Mouse (Mus musculus): ENCODE results near the gene Ccdc85c. TPM values are rescaled to one million over a fixed set of nuclear protein-coding genes. Genes with fewer than 3 reads are reported as not detected.

Ccdc85c gene
- total and polyA plus RNA-seq, 3 experiments: 14.0 to 32.4 (median 15.2) TPM

DNA sequence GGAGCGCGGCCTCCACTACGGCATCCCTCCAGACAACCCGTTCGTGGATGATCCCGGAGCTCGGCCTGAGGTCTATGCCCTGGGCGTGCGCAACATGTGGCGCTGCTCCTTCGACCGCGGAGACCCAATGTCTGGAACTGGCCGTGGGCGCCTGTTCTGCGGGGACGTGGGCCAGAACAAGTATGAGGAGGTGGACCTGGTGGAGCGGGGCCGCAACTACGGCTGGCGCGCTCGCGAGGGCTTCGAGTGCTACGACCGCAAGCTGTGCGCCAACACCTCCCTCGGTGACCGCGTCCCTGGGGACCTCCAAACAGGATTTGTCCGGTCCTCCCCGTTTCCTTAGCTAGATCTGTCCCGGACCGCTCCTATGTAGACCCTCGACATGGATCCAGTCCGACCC lies 43.3 kb upstream of the Ccdc85c start:
- no peak for DNase-seq (ENCODE audit: extremely low read depth)
- H3K9ac ChIP-seq (ENCODE audit: insufficient read depth, low read depth): no peak overlapping the region
- H3K4me2 ChIP-seq (ENCODE audit: insufficient read depth, low read depth, poor library complexity, severe bottlenecking): no peak overlapping the region
- dilution Hi-C loops (cut with MboI; ENCODE audit: extremely low pct_ligation_motif_present, extremely low pct_unique_long_range_greater_than_20kb, low sequenced_read_pairs) (no loop called here), in situ Hi-C loops (cut with MboI; ENCODE audit: low pct_ligation_motif_present, low pct_unique_long_range_greater_than_20kb, low sequenced_read_pairs) (no loop called here)
- H3K4me1 ChIP-seq (ENCODE audit: control insufficient read depth in 1 of 2, insufficient read depth in 2 of 2): peaks cover 0 to 9% of the 10 kb centered on the region in 2 experiments; a peak in 2 of 4 replicates
- no peak overlapping the region for H3K4me3 ChIP-seq (replicated peaks in 1 of 3; ENCODE audit: low read depth in 2 of 3, low read length in 2 of 3, poor library complexity in 1 of 3)
- H3K36me3 ChIP-seq (replicated peaks in 1 of 2; ENCODE audit: control insufficient read depth in 1 of 2, insufficient read depth in 1 of 2, low read length in 1 of 2): no peaks in the 10 kb centered on the region
- TF ChIP-seq BHLHE40 (IDR thresholded peaks at IDR 0.05; ENCODE audit: low read depth, low read length) (no peak), HCFC1 (IDR thresholded peaks at IDR 0.05; ENCODE audit: low read depth, low read length) (no peak), MYC (IDR thresholded peaks at IDR 0.05; ENCODE audit: low read depth, low read length) (no peak), KAT2A (IDR thresholded peaks at IDR 0.05; ENCODE audit: insufficient replicate concordance, low read length) (no peak), RAD21 (IDR thresholded peaks at IDR 0.05; ENCODE audit: low read depth, low read length) (no peak), GABPA (IDR thresholded peaks at IDR 0.05; ENCODE audit: insufficient replicate concordance, low read depth, low read length) (no peak), E2F4 (IDR thresholded peaks at IDR 0.05; ENCODE audit: insufficient replicate concordance, low read depth, low read length) (no peak), EP300 (IDR thresholded peaks at IDR 0.05; ENCODE audit: low read length) (no peak), USF2 (conservative IDR thresholded peaks at IDR 0.05; ENCODE audit: low read depth, low read length) (no peak), CHD2 (IDR thresholded peaks at IDR 0.05; ENCODE audit: low read length) (no peak), ZC3H11A (IDR thresholded peaks at IDR 0.05; ENCODE audit: low read depth, low read length) (no peak), UBTF (IDR thresholded peaks at IDR 0.05; ENCODE audit: low read depth, low read length) (no peak), MAFK (IDR thresholded peaks at IDR 0.05; ENCODE audit: insufficient replicate concordance, low read length) (no peak), ZMIZ1 (IDR thresholded peaks at IDR 0.05; ENCODE audit: low read depth, low read length) (no peak), ZKSCAN1 (IDR thresholded peaks at IDR 0.05; ENCODE audit: borderline replicate concordance, low read depth, low read length) (no peak), ZNF384 (IDR thresholded peaks at IDR 0.05; ENCODE audit: low read depth, low read length) (no peak), SMC3 (IDR thresholded peaks at IDR 0.05; ENCODE audit: low read depth, low read length) (no peak)
- peaks cover 3% of the 10 kb centered on the region for H3K9me3 ChIP-seq (replicated peaks; ENCODE audit: low read length)
- H3K27ac ChIP-seq (ENCODE audit: insufficient read depth, low read depth): no peak overlapping the region
- H3K27me3 ChIP-seq (replicated peaks): peaks cover 34% of the 10 kb centered on the region
- H3K79me2 ChIP-seq (replicated peaks; ENCODE audit: control insufficient read depth, extremely low read depth, insufficient read depth, poor library complexity, severe bottlenecking): no peaks in the 10 kb centered on the region

DNA sequence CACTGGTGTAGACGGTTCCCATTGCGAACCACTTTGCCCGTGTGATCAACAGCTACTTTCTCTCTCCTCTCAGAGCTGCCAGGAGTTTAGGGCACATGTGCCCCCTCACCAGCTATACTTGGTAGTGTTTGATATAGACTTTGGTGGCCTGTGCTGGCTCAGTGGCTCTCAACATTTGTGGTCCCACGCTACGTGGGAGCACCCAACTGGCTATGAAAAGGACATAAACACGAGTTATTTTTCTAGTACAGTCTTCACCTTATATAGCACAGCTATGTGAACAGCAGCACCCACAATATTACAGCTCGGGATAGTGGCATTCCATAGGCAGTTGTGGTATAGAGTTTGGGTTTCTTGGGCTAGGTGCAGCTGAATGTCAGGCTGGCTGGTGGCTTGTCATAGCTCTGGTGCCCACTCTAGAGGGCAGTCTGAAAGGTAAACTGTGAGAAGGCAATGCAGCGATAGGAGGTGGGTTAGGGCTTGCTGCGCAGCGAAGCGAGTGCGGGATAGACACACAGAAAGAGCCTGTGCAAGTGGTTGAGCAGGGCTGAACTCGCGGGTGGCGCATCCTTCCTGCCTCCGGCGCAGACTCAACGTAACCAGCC lies 42.7 kb upstream of the Ccdc85c start:
- Histone ChIP-seq H3K27me3 (replicated peaks) (peaks cover 32% of the 10 kb centered on the region), H3K36me3 (replicated peaks in 1 of 2; ENCODE audit: control insufficient read depth in 1 of 2, insufficient read depth in 1 of 2, low read length in 1 of 2) (no peaks in the 10 kb centered on the region), H3K4me1 (ENCODE audit: control insufficient read depth in 1 of 2, insufficient read depth in 2 of 2) (peaks cover 0 to 9% of the 10 kb centered on the region in 2 experiments; a peak in 2 of 4 replicates), H3K27ac (ENCODE audit: insufficient read depth, low read depth) (no peak overlapping the region), H3K4me3 (replicated peaks in 1 of 3; ENCODE audit: low read depth in 2 of 3, low read length in 2 of 3, poor library complexity in 1 of 3) (no peak overlapping the region), H3K79me2 (replicated peaks; ENCODE audit: control insufficient read depth, extremely low read depth, insufficient read depth, poor library complexity, severe bottlenecking) (no peaks in the 10 kb centered on the region), H3K4me2 (ENCODE audit: insufficient read depth, low read depth, poor library complexity, severe bottlenecking) (no peak overlapping the region), H3K9me3 (replicated peaks; ENCODE audit: low read length) (peaks cover 7% of the 10 kb centered on the region), H3K9ac (ENCODE audit: insufficient read depth, low read depth) (no peak overlapping the region)
- dilution Hi-C loops (cut with MboI; ENCODE audit: extremely low pct_ligation_motif_present, extremely low pct_unique_long_range_greater_than_20kb, low sequenced_read_pairs) (no loop called here), in situ Hi-C loops (cut with MboI; ENCODE audit: low pct_ligation_motif_present, low pct_unique_long_range_greater_than_20kb, low sequenced_read_pairs) (no loop called here)
- DNase-seq (ENCODE audit: extremely low read depth): no peak
- TF ChIP-seq E2F4 (IDR thresholded peaks at IDR 0.05; ENCODE audit: insufficient replicate concordance, low read depth, low read length): no peak
- TF ChIP-seq PAX5 (IDR thresholded peaks at IDR 0.05; ENCODE audit: low read length): no peak
- TF ChIP-seq MYC (IDR thresholded peaks at IDR 0.05; ENCODE audit: low read depth, low read length): no peak
- no peak for TF ChIP-seq UBTF (IDR thresholded peaks at IDR 0.05; ENCODE audit: low read depth, low read length)
- TF ChIP-seq NRF1 (IDR thresholded peaks at IDR 0.05; ENCODE audit: low read depth, low read length): no peak
- TF ChIP-seq MAX (IDR thresholded peaks at IDR 0.05; ENCODE audit: low read length): no peak
- TF ChIP-seq POLR2A (IDR thresholded peaks at IDR 0.05; ENCODE audit: low read depth, low read length): no peak
- TF ChIP-seq ZC3H11A (IDR thresholded peaks at IDR 0.05; ENCODE audit: low read depth, low read length): no peak

Data from CH12.LX (cell line).